Mouse (Mus musculus) left cerebral cortex, adult 2 months (tissue): Measurements from ENCODE around the gene Tmem203. TPM values are rescaled to one million over a fixed set of nuclear protein-coding genes. Genes with fewer than 3 reads are reported as not detected.

Source experiments
- DNase-seq, 2 experiments: peaks; one replicate each; pipeline ENCODE4 v3.0.0; 2021 to 2022; ENCODE audit warnings: low spot score in 2 of 2, mixed read lengths in 1 of 2; ENCODE audit errors: extremely low spot score in 1 of 2
- H3K27ac ChIP-seq: fragments of 200-600 bp; 2 replicates; pipeline ENCODE4 v1.8.1; 2022
- H3K4me3 ChIP-seq: fragments of 200-600 bp; 2 replicates; pipeline ENCODE4 v1.8.1; 2022
- CTCF ChIP-seq: fragments of 200-600 bp; IDR thresholded peaks from 2 replicates; pipeline ENCODE4 v1.8.1; 2022; ENCODE audit warnings: antibody characterized with exemption, mild to moderate bottlenecking, moderate library complexity
- intact Hi-C: fragments of 180-260 bp; cut with DNase I; formaldehyde crosslinking; loops from one replicate; pipeline ENCODE4 v1.15.1; 2025
- long read RNA-seq, 2 experiments: library from polyadenylated mRNA; stranded (forward); transcript quantifications; one replicate each; pipeline ENCODE4 v2.0.0; 2021; ENCODE audit warnings: borderline mapping rate in 2 of 2
- total RNA-seq, 2 experiments: library from RNA; stranded (reverse); gene quantifications; 2 replicates each; pipeline ENCODE4 v1.2.3; 2021

Gene Tmem203
- 10 to 100 TPM; 35.6 to 41.6 TPM for total RNA-seq
- long read RNA-seq, experiment 1, transcript Tmem203-201 (1 exons, 854 nt) = major isoform, 11 of 11 reads
- long read RNA-seq, experiment 1, partial matches to known transcripts = 0 of 11 reads
- long read RNA-seq, experiment 1, other reads (novel, unspliced or antisense) = 0 of 11 reads
- long read RNA-seq, experiment 2, transcript Tmem203-201 (1 exons, 854 nt) = major isoform, 7 of 7 reads
- long read RNA-seq, experiment 2, partial matches to known transcripts = 0 of 7 reads
- long read RNA-seq, experiment 2, other reads (novel, unspliced or antisense) = 0 of 7 reads

- intact Hi-C loops = loop anchor here (1.0 to 2.0 kb wide), 2 partner anchors 17 to 63 kb away; partner anchors contain the start of genes Anapc2 and Ssna1
- peak; percentile 84 to 91 for DNase-seq
- Histone ChIP-seq H3K4me3 (peak within 1 kb of the TSS; percentile 71), H3K27ac (peak within 1 kb of the TSS; percentile 90)
- no peak for TF ChIP-seq CTCF
These were observed at the start of gene Tmem203 for GRCm38 (mm10) chr2:25255284-25255779. Gene Tmem203 (plus strand): TSS chr2:25255439.

GRCm38 (mm10) chr2:25207593-25207992, 47.6 kb upstream of the Tmem203 start:
- H3K27ac ChIP-seq = no peak overlapping the region
- no peak for DNase-seq
- intact Hi-C loops = no loop called here
- no peak for TF ChIP-seq CTCF
- H3K4me3 ChIP-seq = no peak overlapping the region

GRCm38 (mm10) chr2:25210686-25211085, 44.6 kb upstream of the Tmem203 start:
- Histone ChIP-seq H3K4me3 (peak overlapping the region; percentile 97), H3K27ac (peak overlapping the region; percentile 98)
- TF ChIP-seq CTCF = no peak
- DNase-seq = no peak
- intact Hi-C loops = loop anchor here (2.0 kb wide), 1 partner anchor 14 kb away; the partner anchor contains the start of gene Tubb4b

- intact Hi-C loops = loop anchor here (2.0 kb wide), 1 partner anchor 14 kb away; the partner anchor contains the start of gene Tubb4b
- Histone ChIP-seq H3K4me3 (peak within 1 kb of the TSS; percentile 97), H3K27ac (peak within 1 kb of the TSS; percentile 98)
- DNase-seq = peak; percentile 81 to 82
- no peak for TF ChIP-seq CTCF
These were observed 44.0 kb upstream of the Tmem203 start, which contains the start of gene Nelfb for GRCm38 (mm10) chr2:25211121-25211670. Gene Nelfb (minus strand): TSS chr2:25211489.

GRCm38 (mm10) chr2:25213266-25213865, 41.9 kb upstream of the Tmem203 start:
- intact Hi-C loops = no loop called here
- Histone ChIP-seq H3K27ac (no peak overlapping the region), H3K4me3 (no peak overlapping the region)
- no peak for TF ChIP-seq CTCF
- DNase-seq = no peak

- no peak for TF ChIP-seq CTCF
- H3K27ac ChIP-seq = no peak within 1 kb of the TSS
- intact Hi-C loops = no loop called here
- H3K4me3 ChIP-seq = no peak within 1 kb of the TSS
- DNase-seq = no peak
These were observed 40.8 kb upstream of the Tmem203 start, which contains the start of gene Stpg3 for GRCm38 (mm10) chr2:25214444-25214843. Gene Stpg3 (minus strand): TSS chr2:25214637.

- TF ChIP-seq CTCF = no peak
- H3K27ac ChIP-seq = no peak overlapping the region
- no peak overlapping the region for H3K4me3 ChIP-seq
- no peak for DNase-seq
- intact Hi-C loops = no loop called here
These were observed 37.6 kb upstream of the Tmem203 start for GRCm38 (mm10) chr2:25217666-25218065.

- no peak within 1 kb of the TSS for H3K27ac ChIP-seq
- H3K4me3 ChIP-seq = no peak within 1 kb of the TSS
- intact Hi-C loops = no loop called here
- TF ChIP-seq CTCF = no peak
- DNase-seq = no peak
These were observed 36.8 kb upstream of the Tmem203 start, which contains the start of gene Fam166a for GRCm38 (mm10) chr2:25218445-25218844. Gene Fam166a (plus strand): TSS chr2:25218745.

GRCm38 (mm10) chr2:25221331-25221772, 33.9 kb upstream of the Tmem203 start:
- no peak for DNase-seq
- Histone ChIP-seq H3K27ac (no peak overlapping the region), H3K4me3 (no peak overlapping the region)
- intact Hi-C loops = no loop called here
- TF ChIP-seq CTCF = no peak

- peak; percentile 79 for DNase-seq
- TF ChIP-seq CTCF = no peak
- Histone ChIP-seq H3K4me3 (peak overlapping the region; percentile 93), H3K27ac (peak overlapping the region; percentile 96)
- intact Hi-C loops = loop anchor here (2.0 kb wide), 1 partner anchor 13 kb away; the partner anchor contains the start of gene Nelfb
These were observed 31.4 kb upstream of the Tmem203 start for GRCm38 (mm10) chr2:25223681-25224491.

- TF ChIP-seq CTCF = peak; percentile 13; the same call in 1 of the 2 replicates
- Histone ChIP-seq H3K4me3 (peak within 1 kb of the TSS; percentile 93), H3K27ac (peak within 1 kb of the TSS; percentile 96)
- no peak for DNase-seq
- intact Hi-C loops = loop anchor here (2.0 kb wide), 1 partner anchor 14 kb away; the partner anchor contains the start of gene Nelfb
These were observed 30.8 kb upstream of the Tmem203 start, which contains the start of gene Tubb4b for GRCm38 (mm10) chr2:25224492-25224765. Gene Tubb4b (minus strand): TSS chr2:25224702.
